Mouse (Mus musculus) mesoderm, embryonic 11.5 days (tissue): ENCODE results near the gene Hist1h1t.

ENCODE experiments used
- DNase-seq: peaks from one replicate; pipeline ENCODE4 v3.0.0-alpha.2; 2012; ENCODE audit warnings: low read depth, low spot score

Gene Hist1h1t

GRCm38 (mm10) chr13:23695514-23695913, at the start of gene Hist1h1t:
Gene Hist1h1t (plus strand): TSS chr13:23695814.
- no peak for DNase-seq

GRCm38 (mm10) chr13:23659636-23660366, 35.8 kb upstream of the Hist1h1t start:
- no peak for DNase-seq

GRCm38 (mm10) chr13:23662536-23662935, 33.1 kb upstream of the Hist1h1t start:
- DNase-seq: no peak

DNA sequence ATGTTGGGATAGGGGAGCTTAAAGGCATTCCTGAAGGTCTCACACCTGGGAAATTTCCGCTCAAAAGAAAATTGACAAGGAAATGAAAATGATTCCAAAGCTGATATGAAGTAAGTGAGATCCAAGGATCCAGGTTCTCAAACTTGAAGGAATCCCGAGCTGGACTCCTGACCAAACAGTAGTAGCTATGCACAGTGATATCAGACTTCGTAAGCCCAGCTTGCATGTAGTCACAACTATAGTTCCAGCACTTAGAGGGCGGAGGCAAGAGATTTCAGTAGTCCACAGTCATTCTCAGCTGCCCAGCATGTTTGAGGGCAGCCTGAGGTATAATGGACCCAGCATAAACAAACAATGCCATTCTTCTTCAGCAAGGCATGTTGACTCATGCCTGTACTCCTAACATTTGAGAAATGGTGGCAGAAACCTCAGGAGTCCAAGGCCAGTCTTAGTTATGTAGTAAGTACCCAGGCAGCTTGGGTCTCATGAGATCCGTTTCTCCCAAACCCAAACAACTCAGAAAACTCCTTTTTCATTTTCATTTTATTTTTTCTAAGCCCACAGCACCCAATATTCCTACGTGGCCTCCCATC, 13.5 kb upstream of the Hist1h1t start:
- no peak for DNase-seq

- DNase-seq: no peak
These were observed 13.0 kb upstream of the Hist1h1t start for GRCm38 (mm10) chr13:23682623-23682946.

- peak; percentile 23 for DNase-seq
These were observed 12.5 kb upstream of the Hist1h1t start for GRCm38 (mm10) chr13:23682947-23683754.

DNA sequence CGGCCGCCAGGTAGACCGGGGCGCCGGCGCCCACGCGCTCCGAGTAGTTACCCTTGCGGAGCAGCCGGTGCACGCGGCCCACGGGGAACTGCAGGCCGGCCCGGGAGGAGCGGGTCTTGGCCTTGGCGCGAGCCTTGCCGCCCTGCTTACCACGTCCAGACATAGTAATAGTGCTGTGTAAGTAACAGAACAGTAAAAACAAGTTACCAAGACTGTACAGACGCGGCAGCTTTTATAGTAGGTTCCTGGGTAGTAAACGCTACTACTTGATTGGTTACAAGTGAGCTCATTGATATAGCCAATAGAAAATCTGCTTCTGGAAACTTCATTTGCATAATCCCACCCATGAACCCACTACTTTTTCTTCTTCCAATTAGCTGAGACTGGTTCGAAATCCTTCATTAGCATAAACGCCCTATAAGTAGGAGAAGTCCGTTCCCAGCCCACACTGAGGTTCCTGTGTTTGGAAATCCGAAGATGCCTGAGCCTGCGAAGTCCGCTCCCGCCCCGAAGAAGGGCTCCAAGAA, 11.8 kb upstream of the Hist1h1t start, which contains the start of the genes Hist1h2ac and Hist1h2bc:
Gene Hist1h2ac, minus strand, starts transcription at position 194 of the 527 bp plus-strand sequence.
Gene Hist1h2bc, plus strand, starts transcription at position 445 of the 527 bp plus-strand sequence.
- DNase-seq: peak; percentile 95

GRCm38 (mm10) chr13:23684295-23684945, 11.2 kb upstream of the Hist1h1t start:
- DNase-seq: peak; percentile 88

GRCm38 (mm10) chr13:23685121-23685861, 10.3 kb upstream of the Hist1h1t start:
- peak; percentile 39 for DNase-seq

- DNase-seq: no peak
These were observed 9.6 kb upstream of the Hist1h1t start for GRCm38 (mm10) chr13:23685966-23686365.

- no peak for DNase-seq
These were observed 8.4 kb upstream of the Hist1h1t start for GRCm38 (mm10) chr13:23687181-23687580.

GRCm38 (mm10) chr13:23687907-23688306, 7.7 kb upstream of the Hist1h1t start:
- no peak for DNase-seq

DNA sequence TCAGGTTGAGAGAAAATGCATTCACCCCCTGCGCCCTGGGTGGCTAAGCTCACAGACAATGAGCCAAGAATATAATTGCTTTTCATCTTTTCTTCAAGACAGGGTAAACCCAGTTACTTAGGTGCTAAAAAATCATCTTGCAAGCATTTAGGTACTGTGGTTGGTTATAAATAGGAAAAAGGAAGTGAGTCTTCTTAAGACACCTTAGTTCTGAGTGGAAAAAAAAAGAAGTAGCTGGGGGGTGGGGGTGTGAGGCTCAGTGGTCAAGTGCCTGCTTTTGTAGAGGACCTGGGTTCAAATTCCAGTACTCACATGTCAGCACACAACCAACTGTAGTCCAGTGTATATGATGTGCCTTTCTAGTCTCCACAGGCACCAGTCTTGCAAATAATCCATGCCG, 6.7 kb upstream of the Hist1h1t start:
- no peak for DNase-seq

- DNase-seq: no peak
These were observed 6.2 kb upstream of the Hist1h1t start for GRCm38 (mm10) chr13:23689459-23689858.

DNA sequence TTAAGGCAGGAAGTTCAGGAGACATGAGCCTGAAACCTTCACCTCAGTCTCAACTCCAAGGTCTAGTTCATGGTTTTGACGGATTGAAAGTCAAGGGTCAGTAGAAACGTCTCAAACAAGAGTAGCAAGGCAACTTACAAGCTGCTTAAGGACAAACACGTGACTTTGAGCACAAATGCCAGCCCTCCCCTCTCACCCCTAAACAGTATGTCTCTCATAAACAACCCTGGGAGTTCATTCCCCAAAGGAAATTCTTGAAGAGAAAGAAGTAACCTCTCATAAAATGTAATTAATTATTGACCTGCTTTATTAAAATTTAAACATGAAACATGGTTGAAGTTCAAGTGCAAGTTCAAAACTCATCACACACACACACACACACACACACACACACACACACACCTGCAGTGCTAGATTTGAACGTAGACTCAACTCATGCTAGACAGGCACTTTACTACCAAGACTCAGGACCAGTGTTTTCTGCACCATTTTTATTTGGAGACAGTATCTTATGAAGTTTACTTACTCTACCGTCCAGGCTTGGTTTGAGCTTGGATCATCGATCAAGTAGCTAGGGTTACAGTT, 1.7 kb upstream of the Hist1h1t start:
- DNase-seq: no peak

- no peak for DNase-seq
These were observed 658 bp upstream of the Hist1h1t start for GRCm38 (mm10) chr13:23694956-23695355.

GRCm38 (mm10) chr13:23696061-23696474, 454 bp downstream of the Hist1h1t start:
- DNase-seq: no peak

- DNase-seq: peak; percentile 77
These were observed 2.1 kb downstream of the Hist1h1t start for GRCm38 (mm10) chr13:23697491-23698299.

DNA sequence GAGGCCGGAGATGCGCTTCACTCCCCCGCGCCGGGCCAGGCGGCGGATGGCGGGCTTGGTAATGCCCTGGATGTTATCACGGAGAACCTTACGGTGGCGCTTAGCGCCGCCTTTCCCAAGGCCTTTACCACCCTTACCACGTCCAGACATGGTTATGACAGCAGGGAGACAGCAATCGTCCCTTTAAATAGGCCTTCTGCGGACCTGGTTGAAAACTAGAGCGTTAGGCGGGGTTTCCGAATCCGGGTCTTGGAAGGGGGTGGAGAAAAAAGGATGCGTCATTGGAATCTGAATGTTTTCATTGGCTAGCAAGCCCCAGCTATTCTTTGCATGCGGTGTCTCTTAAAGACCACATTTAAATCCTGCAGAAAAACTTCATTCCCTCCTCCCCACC, 2.7 kb downstream of the Hist1h1t start, which contains the start of gene Hist1h4c:
Gene Hist1h4c, minus strand, starts transcription at position 155 of the 394 bp plus-strand sequence.
- peak; percentile 98 for DNase-seq

- DNase-seq: no peak
These were observed 3.4 kb downstream of the Hist1h1t start for GRCm38 (mm10) chr13:23698996-23699395.
